Mouse (Mus musculus): ENCODE data around the gene Igsf21.

The Igsf21 gene

DNA sequence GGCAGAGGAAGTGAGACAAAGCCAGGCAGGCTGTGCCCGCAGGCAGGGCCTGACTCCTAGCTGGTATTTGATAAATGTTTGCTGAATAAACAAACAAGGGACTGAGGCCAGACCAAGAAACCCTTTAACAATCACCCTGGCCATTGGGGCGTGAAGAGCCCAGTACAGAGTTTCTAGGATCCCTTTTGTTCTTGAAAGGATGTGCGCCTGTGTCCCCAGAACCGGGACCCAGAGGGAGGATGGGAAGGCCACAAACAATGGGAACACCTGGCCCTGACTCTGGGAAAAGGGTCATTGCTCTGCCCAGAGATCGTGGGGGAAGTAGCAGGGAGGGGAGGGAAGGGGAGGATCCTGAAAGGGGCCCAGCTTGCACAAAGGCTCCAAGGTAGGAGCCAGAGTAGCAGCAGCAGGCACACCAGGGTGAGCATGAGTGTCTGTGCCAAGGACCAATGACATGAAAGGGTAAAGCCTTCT lies 269.2 kb downstream of the Igsf21 start:
- no peak for DNase-seq (ENCODE audit: low read depth, low spot score)

All from brain, embryonic 18.5 days (tissue).